Mouse (Mus musculus) hindbrain, postnatal 0 days (tissue): ENCODE results near the gene Gpr3. TPM values are rescaled to one million over a fixed set of nuclear protein-coding genes. Genes with fewer than 3 reads are reported as not detected.

ENCODE experiments used
- ATAC-seq: fragments of 200-750 bp; cut with Nextera tagmentation; 2 replicates; pipeline ENCODE4 v1.8.0; 2017; ENCODE audit warnings: mild to moderate bottlenecking, moderate TSS enrichment, moderate library complexity
- DNase-seq: peaks from one replicate; pipeline ENCODE4 v3.0.0-alpha.2; 2015; ENCODE audit warnings: low spot score
- H3K27ac ChIP-seq: fragments of 300-500 bp; sonication (generic); 2 replicates; pipeline ENCODE4 v1.5.1; 2014; ENCODE audit warnings: mild to moderate bottlenecking
- H3K27me3 ChIP-seq: fragments of 300-500 bp; sonication (generic); 2 replicates; pipeline ENCODE4 v1.6.1; 2014; ENCODE audit warnings: low read length, mixed read lengths; ENCODE audit not compliant: insufficient read depth
- H3K36me3 ChIP-seq: fragments of 300-500 bp; sonication (generic); 2 replicates; pipeline ENCODE4 v1.6.1; 2014; ENCODE audit warnings: low read length, mixed read lengths; ENCODE audit not compliant: insufficient read depth
- H3K4me1 ChIP-seq: fragments of 300-500 bp; sonication (generic); 2 replicates; pipeline ENCODE4 v1.6.1; 2014; ENCODE audit warnings: antibody characterized with exemption, low read length, mixed read lengths; ENCODE audit not compliant: insufficient read depth
- H3K4me2 ChIP-seq: fragments of 300-500 bp; sonication (generic); 2 replicates; pipeline ENCODE4 v1.6.1; 2014; ENCODE audit warnings: low read depth, mild to moderate bottlenecking, low read length, moderate library complexity, mixed read lengths
- H3K4me3 ChIP-seq: fragments of 300-500 bp; sonication (generic); 2 replicates; pipeline ENCODE4 v1.5.1; 2014; ENCODE audit warnings: low read length
- H3K9ac ChIP-seq: fragments of 300-500 bp; sonication (generic); replicated peaks from 2 replicates; pipeline ENCODE4 v1.6.1; 2014; ENCODE audit warnings: mild to moderate bottlenecking, low read length, moderate library complexity, mixed read lengths
- H3K9me3 ChIP-seq: fragments of 300-500 bp; sonication (generic); 2 replicates; pipeline ENCODE4 v1.6.1; 2016; ENCODE audit warnings: low read length, mixed read lengths
- CTCF ChIP-seq: IDR thresholded peaks from 2 replicates; pipeline ENCODE4 v1.5.1; 2016; ENCODE audit warnings: antibody characterized with exemption, control low read depth, low read depth
- WGBS: fragments of 180-500 bp; shearing (Covaris S2); extraction: QIAGEN DNeasy Blood & Tissue Kit; methylation state at CpG from one replicate; pipeline ENCODE4 v1.1.7; 2014; 5-methylcytosine and 5-hydroxymethylcytosine counted together
- polyA plus RNA-seq: library from polyadenylated mRNA; unstranded; fragments of >200 nt; fragmentation: Nextera tagmentation; extraction: Ambion mirVana; gene quantifications from 2 replicates; pipeline ENCODE4 v1.2.1, GENCODE M21; 2015
- total RNA-seq: library from RNA; depleted of rRNA; stranded (reverse); fragments of >200 nt; gene quantifications from 2 replicates; pipeline ENCODE4 v1.2.3, GENCODE M21; 2014

Gene Gpr3
- total and polyA plus RNA-seq, 2 experiments from 2014 or later = 4.5 to 7.0 TPM

DNA sequence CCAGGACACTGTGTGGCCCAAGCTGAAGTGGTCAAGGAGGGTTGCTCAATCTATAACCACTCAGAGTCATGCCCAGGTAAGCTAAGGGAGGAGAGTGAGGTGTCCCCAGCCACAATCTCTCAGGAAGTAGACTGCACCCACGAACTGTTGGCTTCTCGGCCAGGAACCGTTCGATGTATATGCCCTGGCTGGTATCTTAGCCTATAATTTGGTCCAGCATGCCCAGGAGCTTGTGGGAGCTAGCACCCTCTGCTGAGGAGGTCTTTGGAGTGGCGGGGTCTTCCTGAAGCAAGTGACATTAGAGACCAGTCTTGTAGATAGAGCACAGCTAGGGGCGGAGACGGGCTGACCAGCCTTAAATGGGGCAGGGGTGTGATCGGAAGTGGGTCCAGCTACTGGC lies 9.4 kb upstream of the Gpr3 start:
- WGBS = 82% methylated on average over 8 of the region's 8 CpGs
- Histone ChIP-seq H3K4me3 (no peak overlapping the region), H3K27me3 (no peaks in the 10 kb centered on the region; the same call in 1 of the 2 replicates), H3K4me2 (no peak overlapping the region), H3K9ac (no peak overlapping the region), H3K36me3 (no peaks in the 10 kb centered on the region), H3K4me1 (no peaks in the 10 kb centered on the region), H3K9me3 (no peaks in the 10 kb centered on the region), H3K27ac (no peak overlapping the region)
- no peak for TF ChIP-seq CTCF
- DNase-seq (no peak), ATAC-seq (no peak)

DNA sequence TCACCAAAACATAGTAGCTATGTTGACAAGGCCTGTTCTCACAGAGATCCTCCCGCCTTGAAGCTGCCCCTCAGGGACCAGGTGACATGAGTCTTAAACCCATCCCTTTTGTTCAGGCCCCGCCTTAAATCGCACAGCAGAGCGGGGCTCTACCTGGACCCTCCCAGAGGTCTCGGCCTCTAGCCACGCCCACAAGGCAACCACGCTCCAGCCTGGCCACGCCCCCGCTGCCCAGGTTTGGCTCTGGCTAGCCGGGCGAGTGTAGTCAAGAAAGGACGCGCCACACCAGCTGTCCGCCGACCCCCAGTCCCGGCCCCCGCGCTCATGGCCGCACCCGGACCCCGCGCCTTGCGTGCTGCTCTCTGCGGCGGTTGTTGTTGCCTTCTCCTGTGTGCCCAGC lies 8.3 kb upstream of the Gpr3 start:
- Histone ChIP-seq H3K9me3 (no peaks in the 10 kb centered on the region), H3K4me2 (peak overlapping the region; percentile 61), H3K27me3 (no peaks in the 10 kb centered on the region; the same call in 1 of the 2 replicates), H3K4me3 (peak overlapping the region; percentile 32), H3K4me1 (no peaks in the 10 kb centered on the region), H3K36me3 (no peaks in the 10 kb centered on the region), H3K9ac (peak overlapping the region; percentile 45), H3K27ac (no peak overlapping the region)
- peak; percentile 48; the same call in 1 of the 2 replicates for ATAC-seq
- no peak for DNase-seq
- WGBS = 3% methylated on average over 25 of the region's 25 CpGs
- TF ChIP-seq CTCF = no peak

DNA sequence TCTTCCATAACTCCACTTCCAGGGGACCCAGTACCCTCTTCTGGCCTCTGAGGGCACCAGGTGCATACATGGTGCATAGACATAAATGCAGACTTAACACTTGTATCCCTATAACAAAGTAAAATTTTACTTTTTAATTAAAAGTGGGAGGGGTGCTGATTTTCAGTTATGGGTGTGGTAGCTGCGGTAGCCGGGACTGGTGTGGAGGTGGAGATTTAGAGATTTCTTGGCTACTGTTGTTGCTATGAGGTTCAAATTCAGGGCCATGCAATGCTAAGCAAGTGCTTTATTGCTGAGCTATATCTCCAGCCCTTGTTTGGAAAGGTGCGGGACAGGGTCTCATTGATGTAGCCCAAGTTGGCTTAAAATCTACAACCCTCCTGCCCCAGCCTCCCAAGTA lies 6.4 kb upstream of the Gpr3 start:
- Histone ChIP-seq H3K4me1 (no peaks in the 10 kb centered on the region), H3K9ac (no peak overlapping the region), H3K4me2 (no peak overlapping the region), H3K27me3 (no peaks in the 10 kb centered on the region; the same call in 1 of the 2 replicates), H3K4me3 (no peak overlapping the region), H3K9me3 (no peaks in the 10 kb centered on the region), H3K27ac (no peak overlapping the region), H3K36me3 (no peaks in the 10 kb centered on the region)
- TF ChIP-seq CTCF = no peak
- ATAC-seq (no peak), DNase-seq (no peak)
- 93% methylated on average over 3 of the region's 3 CpGs for WGBS

DNA sequence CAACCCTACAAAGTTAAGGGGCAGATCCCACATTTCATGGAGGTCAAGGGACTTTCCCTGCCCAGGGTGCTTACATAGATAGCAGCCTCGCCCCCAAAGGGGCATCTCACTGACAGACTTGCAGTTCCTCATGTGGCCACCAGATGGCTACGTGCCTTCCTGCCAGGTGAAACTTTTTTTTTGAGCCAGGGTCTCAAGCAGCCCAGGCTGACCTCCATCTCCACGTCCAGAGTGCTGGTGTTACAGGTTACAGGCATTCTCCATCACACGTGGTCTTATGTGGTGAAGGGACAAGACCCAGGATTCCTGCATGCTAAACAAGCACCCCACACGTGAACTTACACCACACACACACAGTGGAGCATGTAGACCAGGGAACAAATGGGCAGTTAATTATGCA lies 5.3 kb upstream of the Gpr3 start:
- Histone ChIP-seq H3K4me1 (no peaks in the 10 kb centered on the region), H3K4me3 (no peak overlapping the region), H3K27ac (no peak overlapping the region), H3K27me3 (no peaks in the 10 kb centered on the region; the same call in 1 of the 2 replicates), H3K36me3 (no peaks in the 10 kb centered on the region), H3K4me2 (no peak overlapping the region), H3K9me3 (no peaks in the 10 kb centered on the region), H3K9ac (no peak overlapping the region)
- no peak for ATAC-seq
- WGBS = 3% methylated on average over 5 of the region's 5 CpGs
- TF ChIP-seq CTCF = peak; percentile 97
- DNase-seq = peak; percentile 84

DNA sequence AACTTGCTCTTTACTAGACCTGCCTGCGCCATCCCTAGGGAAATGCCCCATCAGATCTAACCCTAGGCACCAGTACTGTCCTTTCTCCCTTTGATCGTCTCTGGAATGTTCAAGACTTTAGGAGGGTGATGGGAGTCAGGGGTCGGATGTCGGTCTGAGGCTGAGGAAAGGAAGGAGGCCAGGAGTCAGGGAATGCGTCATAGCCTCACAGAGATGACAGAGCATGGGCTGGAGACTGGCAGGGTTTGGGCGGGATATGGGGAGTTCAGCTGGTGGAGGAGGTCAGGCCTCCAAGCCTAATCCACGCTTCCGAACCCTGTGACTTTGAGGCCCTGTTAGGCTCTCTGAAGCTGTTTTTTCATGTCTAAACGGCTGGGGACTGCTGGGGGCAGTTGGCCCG lies 1.3 kb upstream of the Gpr3 start:
- Histone ChIP-seq H3K4me3 (peak overlapping the region; percentile 77), H3K4me2 (peak overlapping the region; percentile 98), H3K36me3 (no peaks in the 10 kb centered on the region), H3K4me1 (no peaks in the 10 kb centered on the region), H3K9ac (peak overlapping the region; percentile 76; the same call in 1 of the 2 replicates), H3K9me3 (no peaks in the 10 kb centered on the region), H3K27me3 (no peaks in the 10 kb centered on the region), H3K27ac (no peak overlapping the region)
- WGBS = 16% methylated on average over 10 of the region's 10 CpGs
- ATAC-seq = no peak
- no peak for DNase-seq
- no peak for TF ChIP-seq CTCF

DNA sequence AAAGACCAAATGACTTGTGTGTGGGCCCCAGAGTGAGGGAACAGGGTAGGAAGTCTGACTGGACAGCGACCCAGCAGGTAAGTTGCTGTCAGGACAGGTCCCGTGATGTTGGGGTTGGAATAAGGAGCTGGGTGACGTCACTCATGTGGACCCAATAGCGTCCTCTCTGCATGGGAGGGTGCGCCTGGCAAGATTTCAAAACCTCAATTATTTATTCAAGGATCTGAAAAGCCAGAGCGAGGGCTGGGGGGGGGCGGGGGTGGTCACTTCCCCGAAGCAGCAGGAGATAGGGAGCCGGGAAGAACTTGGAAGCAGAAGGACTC lies 893 bp upstream of the Gpr3 start:
- H3K36me3 ChIP-seq = no peaks in the 10 kb centered on the region
- no peaks in the 10 kb centered on the region for H3K9me3 ChIP-seq
- H3K27me3 ChIP-seq = no peaks in the 10 kb centered on the region
- 1% methylated on average over 8 of the region's 9 CpGs for WGBS
- DNase-seq (peak; percentile 72), ATAC-seq (peak; percentile 45)
- peak overlapping the region; percentile 77 for H3K4me3 ChIP-seq
- H3K4me2 ChIP-seq = peak overlapping the region; percentile 98
- H3K9ac ChIP-seq = peak overlapping the region; percentile 76
- peak; percentile 18; the same call in 1 of the 2 replicates for TF ChIP-seq CTCF
- 0 out of 2 replicates have a peak overlapping the region, but pooled peaks have one; percentile 59 for H3K27ac ChIP-seq
- no peaks in the 10 kb centered on the region for H3K4me1 ChIP-seq

DNA sequence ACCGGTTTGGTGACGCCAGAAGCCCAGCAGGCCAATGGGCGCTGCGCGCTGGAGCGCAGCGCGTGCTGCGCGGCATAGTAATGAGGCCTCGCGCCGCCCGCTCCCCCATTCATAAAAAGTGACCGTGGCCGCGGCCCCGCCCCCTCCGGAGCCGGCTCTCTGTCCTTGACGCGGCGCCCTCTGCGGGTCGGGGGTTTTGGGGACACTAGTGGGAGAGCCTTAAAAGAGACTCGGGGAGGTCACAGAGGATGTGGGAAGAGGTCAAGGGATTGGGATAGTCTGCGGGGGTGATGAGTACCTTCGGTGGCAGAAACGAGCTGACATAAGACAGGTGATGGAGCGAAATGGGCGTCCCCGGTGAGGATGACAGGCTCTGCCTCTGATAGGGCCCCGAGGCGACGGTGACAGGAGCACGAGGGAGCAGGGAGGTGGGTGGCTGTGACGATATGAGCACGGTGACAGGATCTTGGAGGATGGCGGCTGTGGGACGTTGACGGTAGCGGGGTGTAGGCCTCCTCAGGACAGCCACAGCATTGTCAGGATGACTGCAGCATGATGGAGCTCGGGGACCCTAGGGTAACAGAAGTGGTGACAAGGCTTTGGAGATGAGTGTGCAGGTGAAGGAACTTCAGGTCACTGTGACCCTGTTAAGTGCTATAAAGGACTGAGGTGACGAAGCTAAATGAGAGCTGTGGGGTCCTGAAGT lies 379 bp upstream of the Gpr3 start:
- peak; percentile 92 for DNase-seq
- H3K4me3 ChIP-seq = peak overlapping the region; percentile 77

More for the DNA sequence above, 379 bp upstream of the Gpr3 start:
- Histone ChIP-seq H3K27ac (peak overlapping the region; percentile 59; the same call in 1 of the 2 replicates), H3K4me1 (no peaks in the 10 kb centered on the region), H3K9ac (peak overlapping the region; percentile 76), H3K9me3 (no peaks in the 10 kb centered on the region), H3K36me3 (no peaks in the 10 kb centered on the region), H3K27me3 (no peaks in the 10 kb centered on the region), H3K4me2 (peak overlapping the region; percentile 98)
- peak; percentile 84 for ATAC-seq
- WGBS = 2% methylated on average over 44 of the region's 44 CpGs
- peak; percentile 44 for TF ChIP-seq CTCF
